Mouse (Mus musculus) forebrain, embryonic 11.5 days (tissue): ENCODE measurements at regions not wholly inside any gene's neighbourhood (a gene's known extent, or its start where the extent isn't known, plus 50 kb on each side); places are given as distances from the start of the nearest gene placed in this dataset.

Experiments
- ATAC-seq: fragments of 200-750 bp; cut with Nextera tagmentation; replicated peaks from 2 replicates; pipeline ENCODE4 v1.8.0; 2017; ENCODE audit warnings: moderate TSS enrichment; ENCODE audit not compliant: low FRiP score
- DNase-seq: peaks from one replicate; pipeline ENCODE4 v3.0.0-alpha.2; 2017; ENCODE audit warnings: low spot score
- H3K27ac ChIP-seq: fragments of 300-500 bp; sonication (generic); 2 replicates; pipeline ENCODE4 v1.5.1; 2014; ENCODE audit warnings: low read depth, low read length
- H3K27me3 ChIP-seq: fragments of 300-500 bp; sonication (generic); 2 replicates; pipeline ENCODE4 v1.6.1; 2014; ENCODE audit warnings: mild to moderate bottlenecking, low read length, mixed read lengths; ENCODE audit not compliant: control insufficient read depth, insufficient read depth
- H3K36me3 ChIP-seq: fragments of 300-500 bp; sonication (generic); 2 replicates; pipeline ENCODE4 v1.6.1; 2014; ENCODE audit warnings: mild to moderate bottlenecking, low read length, moderate library complexity, mixed read lengths; ENCODE audit not compliant: control insufficient read depth, insufficient read depth
- H3K4me1 ChIP-seq: fragments of 300-500 bp; sonication (generic); replicated peaks from 2 replicates; pipeline ENCODE4 v1.6.1; 2014; ENCODE audit warnings: low read length, mixed read lengths; ENCODE audit not compliant: control insufficient read depth, insufficient read depth
- H3K4me2 ChIP-seq: fragments of 300-500 bp; sonication (generic); 2 replicates; pipeline ENCODE4 v1.6.1; 2014; ENCODE audit warnings: low read depth, mild to moderate bottlenecking, low read length, moderate library complexity, mixed read lengths; ENCODE audit not compliant: severe bottlenecking
- H3K4me3 ChIP-seq: fragments of 300-500 bp; sonication (generic); 2 replicates; pipeline ENCODE4 v1.5.1; 2014; ENCODE audit warnings: low read depth, low read length
- H3K9ac ChIP-seq: fragments of 300-500 bp; sonication (generic); 2 replicates; pipeline ENCODE4 v1.6.1; 2014; ENCODE audit warnings: low read length
- H3K9me3 ChIP-seq: fragments of 300-500 bp; sonication (generic); 2 replicates; pipeline ENCODE4 v1.6.1; 2016; ENCODE audit warnings: low read length, mixed read lengths; ENCODE audit not compliant: control insufficient read depth
- WGBS: fragments of 180-500 bp; shearing (Covaris S2); extraction: QIAGEN DNeasy Blood & Tissue Kit; methylation state at CpG from one replicate; pipeline ENCODE4 v1.1.7; 2014; 5-methylcytosine and 5-hydroxymethylcytosine counted together

DNA sequence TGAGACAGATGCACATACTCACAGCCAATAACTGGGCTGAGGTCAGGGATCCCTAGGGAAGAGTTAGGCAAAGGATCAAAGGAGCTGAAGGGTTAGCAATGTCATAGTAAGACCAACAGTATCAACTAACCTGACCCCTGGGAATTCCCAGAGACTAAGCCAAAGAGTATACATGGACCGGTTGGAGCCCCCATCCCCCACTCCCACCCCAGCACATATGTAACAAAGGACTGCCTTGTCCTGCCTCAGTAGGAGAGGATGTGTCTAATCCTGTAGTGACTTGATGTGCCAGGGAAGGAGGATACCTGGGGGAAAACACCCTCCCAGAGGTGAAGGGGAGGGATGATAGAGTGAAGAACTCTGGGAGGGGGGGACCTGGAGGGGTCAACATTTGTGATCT, 119.4 kb upstream of the Gimd1 start:
- Histone ChIP-seq H3K27ac (no peak overlapping the region), H3K4me1 (no peaks in the 10 kb centered on the region), H3K9me3 (no peaks in the 10 kb centered on the region), H3K9ac (no peak overlapping the region), H3K4me2 (no peak overlapping the region), H3K36me3 (no peaks in the 10 kb centered on the region), H3K4me3 (no peak overlapping the region), H3K27me3 (no peaks in the 10 kb centered on the region)
- WGBS, result 20% methylated on average over 1 of the region's 1 CpGs
- DNase-seq (no peak), ATAC-seq (no peak)

DNA sequence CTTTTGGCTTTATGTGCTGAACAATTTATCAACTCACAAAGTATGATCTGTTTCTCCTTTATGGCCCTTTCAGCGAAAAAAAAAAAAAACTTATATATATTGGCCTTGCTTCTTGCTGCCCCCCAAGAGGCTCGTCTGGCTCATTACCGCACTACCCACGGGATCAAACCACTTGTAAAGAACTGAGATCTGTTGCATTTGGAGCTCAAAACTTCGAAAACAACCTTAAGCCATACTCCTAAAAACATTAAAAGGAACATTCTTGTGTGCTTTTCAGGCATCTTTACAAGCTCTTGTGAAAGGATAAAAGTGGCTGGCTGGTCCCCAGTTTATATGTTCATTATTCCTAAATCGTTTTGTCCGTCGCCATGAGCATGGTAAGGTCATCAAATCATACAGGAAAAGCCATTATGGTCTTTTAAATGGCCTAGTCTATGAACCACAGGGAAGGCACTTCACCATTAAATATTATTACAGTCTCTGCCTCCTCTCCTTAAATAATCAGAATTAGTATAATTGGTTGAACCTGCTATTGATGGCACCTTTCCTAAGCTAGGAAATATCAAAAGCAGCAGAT, 117.0 kb upstream of the Gimd1 start:
- ATAC-seq, result no peak

GRCm38 (mm10) chr3:132533323-132533904, 96.2 kb upstream of the Gimd1 start:
- 74% methylated on average over 4 of the region's 4 CpGs for WGBS
- Histone ChIP-seq H3K9me3 (no peaks in the 10 kb centered on the region), H3K4me3 (no peak overlapping the region), H3K9ac (no peak overlapping the region), H3K4me1 (no peaks in the 10 kb centered on the region), H3K4me2 (no peak overlapping the region), H3K36me3 (no peaks in the 10 kb centered on the region), H3K27me3 (no peaks in the 10 kb centered on the region), H3K27ac (no peak overlapping the region)
- DNase-seq (no peak), ATAC-seq (no peak)

More for the DNA sequence above, 117.0 kb upstream of the Gimd1 start:
- no peaks in the 10 kb centered on the region for H3K4me1 ChIP-seq
- no peak overlapping the region for H3K4me2 ChIP-seq
- no peaks in the 10 kb centered on the region for H3K9me3 ChIP-seq
- no peak for DNase-seq
- H3K36me3 ChIP-seq, result no peaks in the 10 kb centered on the region
- H3K27me3 ChIP-seq, result no peaks in the 10 kb centered on the region
- no peak overlapping the region for H3K27ac ChIP-seq
- H3K4me3 ChIP-seq, result no peak overlapping the region
- H3K9ac ChIP-seq, result no peak overlapping the region
- 87% methylated on average over 8 of the region's 8 CpGs for WGBS

DNA sequence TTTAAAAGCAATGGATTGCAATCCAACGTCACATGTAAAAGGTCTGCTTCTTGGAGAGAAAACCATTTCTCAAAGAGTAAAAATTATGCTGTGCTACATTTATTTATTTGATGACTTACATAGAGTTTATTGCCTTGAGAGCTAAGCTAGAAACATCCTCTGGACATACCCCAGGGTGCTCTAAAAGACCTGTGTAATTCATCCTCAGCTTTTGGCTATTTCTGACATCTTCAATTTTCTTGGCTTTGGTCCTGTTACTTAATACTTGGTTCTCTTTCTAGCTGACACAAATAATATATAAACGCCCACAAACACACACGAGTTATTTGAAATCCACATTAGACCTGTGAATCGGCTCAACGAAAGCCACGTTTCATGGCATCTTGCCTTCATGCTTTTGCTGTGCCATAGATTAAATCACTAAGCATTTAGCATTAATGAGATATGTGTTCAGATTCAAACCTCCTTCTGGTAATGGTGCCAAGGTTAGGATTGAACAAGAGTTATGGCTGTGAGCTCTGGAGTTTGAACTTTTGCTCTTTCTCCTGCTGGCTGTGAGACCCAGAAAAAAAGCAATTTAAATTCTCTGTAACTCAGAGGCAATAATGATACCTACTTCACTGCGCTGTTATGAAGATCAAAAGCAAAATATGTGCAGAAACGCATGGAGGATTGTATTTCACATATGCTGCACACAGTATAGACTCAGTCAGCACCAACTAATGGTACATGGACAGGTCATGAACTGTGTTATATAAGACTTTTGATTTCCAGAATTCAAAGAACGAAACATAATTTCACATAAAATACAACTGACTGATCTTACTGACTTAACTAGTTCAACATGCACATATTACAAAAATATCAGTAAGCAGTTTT, 89.6 kb upstream of the Gimd1 start:
- H3K4me3 ChIP-seq, result no peak overlapping the region
- H3K4me1 ChIP-seq, result no peaks in the 10 kb centered on the region
- no peak overlapping the region for H3K9ac ChIP-seq
- no peak for DNase-seq
- no peak overlapping the region for H3K4me2 ChIP-seq
- 92% methylated on average over 9 of the region's 9 CpGs for WGBS
- H3K36me3 ChIP-seq, result no peaks in the 10 kb centered on the region
- H3K27me3 ChIP-seq, result no peaks in the 10 kb centered on the region
- no peak for ATAC-seq
- no peaks in the 10 kb centered on the region for H3K9me3 ChIP-seq
- no peak overlapping the region for H3K27ac ChIP-seq

GRCm38 (mm10) chr3:132551238-132551808, 78.3 kb upstream of the Gimd1 start:
- whole genome bisulfite sequencing, result 91% methylated on average over 6 of the region's 6 CpGs
- H3K9ac ChIP-seq, result no peak overlapping the region
- no peaks in the 10 kb centered on the region for H3K36me3 ChIP-seq
- ATAC-seq, result no peak
- no peak overlapping the region for H3K4me3 ChIP-seq
- DNase-seq, result no peak
- H3K27me3 ChIP-seq, result no peaks in the 10 kb centered on the region
- H3K9me3 ChIP-seq, result no peaks in the 10 kb centered on the region
- no peaks in the 10 kb centered on the region for H3K4me1 ChIP-seq
- H3K27ac ChIP-seq, result no peak overlapping the region
- H3K4me2 ChIP-seq, result no peak overlapping the region

GRCm38 (mm10) chr3:132565755-132566154, 63.9 kb upstream of the Gimd1 start:
- no peak for DNase-seq
- 95% methylated on average over 2 of the region's 2 CpGs for WGBS
- H3K4me1 ChIP-seq, result no peaks in the 10 kb centered on the region
- H3K27ac ChIP-seq, result no peak overlapping the region
- no peak overlapping the region for H3K4me3 ChIP-seq
- H3K4me2 ChIP-seq, result no peak overlapping the region
- ATAC-seq, result no peak
- no peaks in the 10 kb centered on the region for H3K9me3 ChIP-seq
- no peaks in the 10 kb centered on the region for H3K27me3 ChIP-seq
- H3K36me3 ChIP-seq, result no peaks in the 10 kb centered on the region
- no peak overlapping the region for H3K9ac ChIP-seq

DNA sequence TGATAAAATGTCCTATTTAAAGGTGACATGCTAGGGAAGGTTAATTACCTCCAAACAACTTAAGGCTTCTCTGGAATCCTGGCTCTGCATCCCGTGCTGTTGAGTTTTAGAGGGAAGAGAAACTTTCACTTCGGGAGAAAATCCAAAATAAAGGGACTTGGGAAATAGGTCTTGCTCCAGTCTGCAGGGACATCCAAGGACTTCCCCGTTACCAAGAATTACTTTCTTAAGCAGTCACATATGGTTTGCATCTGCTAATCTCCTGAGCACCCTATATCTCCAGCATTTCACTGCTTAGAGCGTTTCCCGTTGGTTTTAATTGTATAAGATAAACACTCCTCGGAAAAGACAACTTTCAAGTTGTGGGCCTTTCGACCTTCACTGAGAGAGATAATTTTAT, 63.3 kb upstream of the Gimd1 start:
- no peak overlapping the region for H3K27ac ChIP-seq
- no peak overlapping the region for H3K4me2 ChIP-seq
- H3K9me3 ChIP-seq, result no peaks in the 10 kb centered on the region
- H3K9ac ChIP-seq, result no peak overlapping the region
- 74% methylated on average over 7 of the region's 7 CpGs for WGBS
- no peaks in the 10 kb centered on the region for H3K27me3 ChIP-seq
- H3K4me3 ChIP-seq, result no peak overlapping the region
- DNase-seq (no peak), ATAC-seq (no peak)
- H3K36me3 ChIP-seq, result no peaks in the 10 kb centered on the region
- no peaks in the 10 kb centered on the region for H3K4me1 ChIP-seq
